Mouse (Mus musculus) adipose tissue, adult 10 weeks (tissue): ENCODE results near the gene Rap1a. TPM values are rescaled to one million over a fixed set of nuclear protein-coding genes. Genes with fewer than 3 reads are reported as not detected.

Experiments
- polyA plus RNA-seq: library from polyadenylated mRNA; stranded (reverse); fragments of 350-450 nt; fragmentation: Illumina TruSeq; extraction: RNeasy Lipid Tissue Mini Kit (QIAGEN cat#74804); gene quantifications from one replicate; pipeline ENCODE4 v1.2.3, GENCODE M21; 2014; ENCODE audit warnings: low read depth, low replicate concordance

Rap1a gene
- 85.0 TPM for polyA plus RNA-seq

DNA sequence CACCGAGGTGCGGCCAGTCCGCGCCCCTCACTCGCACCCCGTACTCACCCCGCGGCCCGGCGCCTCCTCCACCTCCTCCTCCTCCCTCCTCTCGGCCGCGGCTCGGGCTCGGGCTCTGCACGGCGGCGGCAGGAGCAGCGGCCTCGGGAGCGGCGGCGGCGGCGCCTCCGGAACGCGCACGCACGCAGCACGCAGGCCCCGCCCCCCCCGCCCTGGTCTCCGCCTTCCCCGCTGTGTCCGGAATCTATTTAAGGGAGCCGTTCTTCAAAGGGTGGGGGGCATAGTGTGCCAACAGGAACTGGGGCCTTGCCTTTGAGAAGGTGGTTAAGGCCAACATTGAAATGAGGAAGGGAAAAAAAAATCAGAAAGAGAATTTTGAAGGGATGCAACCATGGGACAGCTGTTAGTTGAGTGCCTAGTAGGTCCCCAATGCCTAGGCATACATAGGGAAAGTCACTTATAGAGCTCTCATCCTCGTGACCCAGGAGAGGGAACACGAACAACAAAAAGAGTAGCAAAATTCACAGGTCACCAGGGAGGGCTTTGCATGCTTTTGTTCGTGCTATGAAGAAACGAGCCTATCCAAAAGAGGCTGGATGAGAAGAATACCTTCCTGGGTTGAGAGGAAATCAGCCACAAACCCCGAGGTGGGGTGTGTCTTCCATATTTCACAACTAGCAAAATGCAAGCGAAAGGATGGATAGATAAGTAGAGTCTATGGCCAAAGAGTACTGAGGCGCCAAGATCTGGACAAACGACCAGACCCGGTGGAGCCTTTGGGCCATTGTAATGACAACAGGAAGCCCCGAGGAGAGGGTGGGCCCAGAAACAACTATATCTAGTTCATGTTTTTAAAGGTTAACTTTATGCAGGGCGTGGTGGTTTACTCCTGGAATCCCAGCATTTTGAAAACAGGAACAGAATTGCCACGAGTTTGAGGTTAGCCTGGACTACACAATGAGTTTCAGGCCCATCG, at the start of gene Rap1a:
TSS of gene Rap1a (minus strand) at position 146 of the 976 bp plus-strand sequence.

DNA sequence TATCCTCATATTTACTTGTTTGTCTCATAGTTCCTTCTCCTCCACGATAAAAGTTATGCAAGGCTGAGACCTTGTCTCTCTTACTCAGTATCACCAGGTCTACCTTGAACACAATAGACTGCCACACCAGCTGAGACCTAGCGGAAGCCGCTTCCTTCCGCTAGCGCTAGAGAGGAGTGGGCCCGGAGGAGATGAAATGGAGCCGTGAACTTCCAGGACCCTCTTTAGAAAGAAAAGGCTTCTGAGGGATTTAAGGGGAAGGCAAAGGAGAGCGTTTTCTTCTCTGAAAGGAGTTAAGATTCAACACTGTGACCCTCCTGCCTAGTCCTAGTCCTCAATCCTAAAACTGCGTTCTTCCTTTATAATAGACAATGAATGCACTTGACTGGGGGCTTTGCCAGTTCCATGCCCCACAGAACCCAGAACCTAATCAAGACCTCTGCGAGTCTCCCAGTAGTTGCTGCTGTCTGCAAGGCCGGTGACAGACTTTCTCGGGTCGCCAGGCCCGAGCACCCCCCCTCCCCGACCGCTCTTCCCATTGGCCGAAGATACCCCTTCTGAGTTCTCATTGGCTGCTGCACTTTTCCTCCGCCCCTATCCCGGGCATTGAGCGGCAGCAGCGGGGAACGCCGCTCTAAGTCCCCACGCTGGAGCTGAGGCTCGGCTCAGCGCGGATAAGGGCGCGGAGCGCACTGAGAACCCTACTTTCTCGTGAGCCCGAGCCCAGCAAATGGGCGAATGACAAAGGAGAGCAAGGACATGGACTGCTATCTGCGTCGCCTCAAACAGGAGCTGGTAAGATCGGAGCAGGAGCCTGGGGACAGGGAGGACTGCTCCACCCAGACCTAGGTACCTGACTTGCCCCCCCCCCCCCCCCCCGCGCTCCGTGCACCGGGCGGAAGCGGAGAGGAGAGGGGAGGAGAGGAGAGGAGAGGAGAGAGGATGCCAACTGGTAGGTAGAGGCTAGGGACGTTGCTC, 96.8 kb downstream of the Rap1a start, which contains the start of gene Inka2:
TSS of gene Inka2 (plus strand) at position 569 of the 978 bp plus-strand sequence.

DNA sequence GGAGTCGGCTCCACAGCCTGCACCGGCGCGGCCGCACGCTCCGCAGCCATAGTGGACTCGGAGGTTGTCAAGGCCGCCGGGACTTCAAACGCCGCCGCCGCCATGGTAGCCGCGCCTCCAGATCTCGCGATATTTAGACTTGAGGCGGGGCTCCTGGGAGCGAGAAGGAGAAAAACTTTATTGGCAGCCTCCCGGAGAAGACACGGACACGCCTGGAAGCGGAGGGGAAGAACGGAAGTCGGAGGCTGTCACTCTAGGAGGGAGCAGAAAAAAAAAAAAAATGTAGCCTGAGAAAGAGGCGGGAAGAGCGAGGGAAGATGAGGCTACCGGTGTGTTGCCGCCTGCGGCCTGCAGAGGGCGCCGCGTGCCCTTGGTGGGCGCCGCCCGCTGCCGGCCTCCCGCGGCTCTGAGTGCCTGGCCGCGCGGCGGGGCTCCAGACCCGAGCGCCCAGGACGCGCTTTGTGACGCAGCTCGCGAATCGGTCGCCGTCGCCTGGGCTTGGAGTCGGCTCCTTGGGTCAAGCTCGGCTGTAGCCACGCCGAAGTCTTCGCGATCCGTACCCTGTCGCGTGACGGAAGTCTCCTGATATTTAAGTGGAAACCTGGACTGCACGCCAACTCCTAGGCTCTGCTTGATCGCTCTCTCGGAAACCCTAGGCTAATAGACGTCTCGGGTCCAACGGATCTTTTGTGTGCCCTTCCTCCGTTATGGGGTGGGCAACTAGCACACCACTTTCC, 113.6 kb downstream of the Rap1a start, which contains the start of gene Ddx20:
TSS of gene Ddx20 (minus strand) at position 251 of the 737 bp plus-strand sequence.

Other genes starting within 250 kb of the Rap1a start
- 14.3 TPM for gene Ddx20, start 113.8 kb downstream of the Rap1a start, polyA plus RNA-seq
- gene Inka2, start 96.7 kb downstream of the Rap1a start, polyA plus RNA-seq = 7.0 TPM
- 0.92 TPM for gene Adora3, start 69.5 kb upstream of the Rap1a start, polyA plus RNA-seq
- gene Tmigd3, start 69.6 kb upstream of the Rap1a start, polyA plus RNA-seq = 3.3 TPM
- gene I830077J02Rik, start 131.3 kb upstream of the Rap1a start, polyA plus RNA-seq = 1.2 TPM
- gene Wdr77, start 158.0 kb upstream of the Rap1a start, polyA plus RNA-seq = 31.8 TPM
- gene Atp5f1, start 158.8 kb upstream of the Rap1a start, polyA plus RNA-seq = 189 TPM
- gene Ovgp1, start 172.4 kb upstream of the Rap1a start, polyA plus RNA-seq = 2.9 TPM
- 6.0 TPM for gene Pifo, start 213.3 kb upstream of the Rap1a start, polyA plus RNA-seq
- gene Chil5, start 231.5 kb upstream of the Rap1a start, polyA plus RNA-seq = 0.31 TPM